In genomic region chr4:133626221-133626620, GRCm38 (mm10) we compare ENCODE assay signal across 10 mouse cellular contexts. TPM values are rescaled to one million over a fixed set of nuclear protein-coding genes. Genes with fewer than 3 reads are reported as not detected.
DNase-seq lines count a peak whose midpoint lies in the region; ATAC-seq lines count a peak whose summit lies in the region.
"Had no signal": no experiment of that assay in that cellular context is flagged by ENCODE, and none has a peak within 500 bp of the region (broad histone marks: within the 10 kb centered on the region; RNA-seq: fewer than 3 reads in every experiment).

No protein-coding gene starts in this region.

- ATAC-seq in hindbrain, embryonic 14.5 days (ENCODE audit: low FRiP score) = no peak
- ATAC-seq in hindbrain, embryonic 16.5 days = no peak
- ATAC-seq in midbrain, embryonic 13.5 days = no peak
- no peak for ATAC-seq in midbrain, embryonic 14.5 days (ENCODE audit: low FRiP score, low TSS enrichment)
- no peak for ATAC-seq in embryonic facial prominence, embryonic 13.5 days (ENCODE audit: insufficient number of reproducible peaks, insufficient read depth, low FRiP score, low TSS enrichment, low read depth)
- no peak for ATAC-seq in liver, embryonic 16.5 days (ENCODE audit: low read depth)

- no peaks in the 10 kb centered on the region for H3K9me3 ChIP-seq in hindbrain, embryonic 14.5 days (ENCODE audit: control insufficient read depth, low read length)
- no peaks in the 10 kb centered on the region for H3K9me3 ChIP-seq in hindbrain, embryonic 16.5 days (ENCODE audit: control insufficient read depth, low read length)
- H3K9me3 ChIP-seq in midbrain, embryonic 13.5 days = no peaks in the 10 kb centered on the region
- no peaks in the 10 kb centered on the region for H3K9me3 ChIP-seq in midbrain, embryonic 14.5 days (ENCODE audit: control insufficient read depth, low read length)
- no peaks in the 10 kb centered on the region for H3K9me3 ChIP-seq in embryonic facial prominence, embryonic 13.5 days
- no peaks in the 10 kb centered on the region for H3K9me3 ChIP-seq in liver, embryonic 16.5 days (replicated peaks; ENCODE audit: control insufficient read depth, low read length)
- H3K9me3 ChIP-seq: embryonic facial prominence, embryonic 12.5 days; stomach, embryonic 15.5 days had no signal

- 32% methylated on average over 5 of the region's 5 CpGs for WGBS in hindbrain, embryonic 14.5 days
- WGBS in hindbrain, embryonic 16.5 days = 35% methylated on average over 5 of the region's 5 CpGs
- 39% methylated on average over 5 of the region's 5 CpGs for WGBS in midbrain, embryonic 13.5 days
- 35% methylated on average over 5 of the region's 5 CpGs for whole genome bisulfite sequencing in midbrain, embryonic 14.5 days
- WGBS in embryonic facial prominence, embryonic 13.5 days = 51% methylated on average over 5 of the region's 5 CpGs
- 41% methylated on average over 5 of the region's 5 CpGs for WGBS in liver, embryonic 16.5 days (ENCODE audit: insufficient replicate concordance)

- H3K4me1 ChIP-seq in hindbrain, embryonic 14.5 days (replicated peaks; ENCODE audit: control insufficient read depth, insufficient read depth, low read length) = peaks cover under 1% of the 10 kb centered on the region; the same call in 1 of the 2 replicates
- peaks cover 8% of the 10 kb centered on the region for H3K4me1 ChIP-seq in hindbrain, embryonic 16.5 days (ENCODE audit: control insufficient read depth, insufficient read depth, low read depth, low read length)
- peaks cover 11% of the 10 kb centered on the region for H3K4me1 ChIP-seq in midbrain, embryonic 13.5 days (replicated peaks)
- no peaks in the 10 kb centered on the region for H3K4me1 ChIP-seq in midbrain, embryonic 14.5 days (ENCODE audit: control insufficient read depth, insufficient read depth, low read length)
- peaks cover 11% of the 10 kb centered on the region for H3K4me1 ChIP-seq in embryonic facial prominence, embryonic 13.5 days
- peaks cover 28% of the 10 kb centered on the region for H3K4me1 ChIP-seq in liver, embryonic 16.5 days (ENCODE audit: control insufficient read depth, low read depth, low read length)

- H3K27me3 ChIP-seq in hindbrain, embryonic 14.5 days (ENCODE audit: control insufficient read depth, insufficient read depth, low read length) = no peaks in the 10 kb centered on the region
- H3K27me3 ChIP-seq in hindbrain, embryonic 16.5 days (replicated peaks; ENCODE audit: control insufficient read depth, insufficient read depth, low read length) = no peaks in the 10 kb centered on the region
- no peaks in the 10 kb centered on the region for H3K27me3 ChIP-seq in midbrain, embryonic 13.5 days
- H3K27me3 ChIP-seq in midbrain, embryonic 14.5 days (ENCODE audit: control insufficient read depth, insufficient read depth, low read length) = no peaks in the 10 kb centered on the region
- H3K27me3 ChIP-seq in embryonic facial prominence, embryonic 13.5 days = no peaks in the 10 kb centered on the region
- no peaks in the 10 kb centered on the region for H3K27me3 ChIP-seq in liver, embryonic 16.5 days (ENCODE audit: control insufficient read depth, insufficient read depth, low read depth, low read length)
- H3K27me3 ChIP-seq: embryonic facial prominence, embryonic 12.5 days; stomach, embryonic 15.5 days had no signal

- H3K27ac ChIP-seq in hindbrain, embryonic 14.5 days = 0 out of 2 replicates have a peak overlapping the region, but pooled peaks have one; percentile 32
- no peak overlapping the region for H3K27ac ChIP-seq in hindbrain, embryonic 16.5 days (ENCODE audit: low read depth, low read length)
- H3K27ac ChIP-seq in midbrain, embryonic 13.5 days = peak overlapping the region; percentile 6; the same call in 1 of the 2 replicates
- H3K27ac ChIP-seq in midbrain, embryonic 14.5 days (replicated peaks; ENCODE audit: low read depth, low read length) = no peak overlapping the region
- H3K27ac ChIP-seq in embryonic facial prominence, embryonic 13.5 days = peak overlapping the region; percentile 48
- H3K27ac ChIP-seq in liver, embryonic 16.5 days (ENCODE audit: low read length) = peak overlapping the region; percentile 43

- no peak overlapping the region for H3K9ac ChIP-seq in hindbrain, embryonic 14.5 days
- H3K9ac ChIP-seq in hindbrain, embryonic 16.5 days (ENCODE audit: low read depth, low read length) = no peak overlapping the region; the same call in 1 of the 2 replicates
- no peak overlapping the region; the same call in 1 of the 2 replicates for H3K9ac ChIP-seq in midbrain, embryonic 13.5 days (replicated peaks)
- H3K9ac ChIP-seq in midbrain, embryonic 14.5 days (replicated peaks; ENCODE audit: low read length) = no peak overlapping the region
- H3K9ac ChIP-seq in embryonic facial prominence, embryonic 13.5 days = 0 out of 2 replicates have a peak overlapping the region, but pooled peaks have one; percentile 16
- H3K9ac ChIP-seq in liver, embryonic 16.5 days (ENCODE audit: low read depth, low read length) = no peak overlapping the region
- H3K9ac ChIP-seq: embryonic facial prominence, embryonic 12.5 days; stomach, embryonic 15.5 days had no signal

- no peak overlapping the region for H3K4me2 ChIP-seq in hindbrain, embryonic 14.5 days (replicated peaks)
- no peak overlapping the region for H3K4me2 ChIP-seq in hindbrain, embryonic 16.5 days (ENCODE audit: low read length)
- H3K4me2 ChIP-seq in midbrain, embryonic 13.5 days (replicated peaks) = no peak overlapping the region
- H3K4me2 ChIP-seq in midbrain, embryonic 14.5 days (ENCODE audit: low read length) = no peak overlapping the region
- H3K4me2 ChIP-seq in embryonic facial prominence, embryonic 13.5 days = no peak overlapping the region
- no peak overlapping the region for H3K4me2 ChIP-seq in liver, embryonic 16.5 days (ENCODE audit: low read depth, low read length)
- H3K4me2 ChIP-seq: embryonic facial prominence, embryonic 12.5 days; stomach, embryonic 15.5 days had no signal

- no peak for DNase-seq in hindbrain, embryonic 14.5 days (ENCODE audit: low spot score)
- no peak for DNase-seq in midbrain, embryonic 14.5 days
- DNase-seq in thymus, postnatal 36 days = no peak
- DNase-seq in embryo, embryonic 10 days (ENCODE audit: low spot score) = no peak

- H3K36me3 ChIP-seq in hindbrain, embryonic 14.5 days (replicated peaks; ENCODE audit: control insufficient read depth, insufficient read depth) = peaks cover 32% of the 10 kb centered on the region
- peaks cover 8% of the 10 kb centered on the region; the same call in 1 of the 2 replicates for H3K36me3 ChIP-seq in hindbrain, embryonic 16.5 days (ENCODE audit: control insufficient read depth, insufficient read depth, low read length)
- peaks cover 40% of the 10 kb centered on the region for H3K36me3 ChIP-seq in midbrain, embryonic 13.5 days
- peaks cover 34% of the 10 kb centered on the region for H3K36me3 ChIP-seq in midbrain, embryonic 14.5 days (ENCODE audit: control insufficient read depth, insufficient read depth, low read length)
- peaks cover 41% of the 10 kb centered on the region for H3K36me3 ChIP-seq in embryonic facial prominence, embryonic 13.5 days
- H3K36me3 ChIP-seq in liver, embryonic 16.5 days (ENCODE audit: control insufficient read depth, insufficient read depth) = no peaks in the 10 kb centered on the region

- H3K4me3 ChIP-seq in hindbrain, embryonic 14.5 days (replicated peaks; ENCODE audit: low read length) = no peak overlapping the region
- no peak overlapping the region for H3K4me3 ChIP-seq in hindbrain, embryonic 16.5 days (ENCODE audit: low read length)
- H3K4me3 ChIP-seq in midbrain, embryonic 13.5 days (replicated peaks) = no peak overlapping the region
- no peak overlapping the region for H3K4me3 ChIP-seq in midbrain, embryonic 14.5 days (replicated peaks; ENCODE audit: low read depth, low read length)
- H3K4me3 ChIP-seq in embryonic facial prominence, embryonic 13.5 days = no peak overlapping the region
- H3K4me3 ChIP-seq in liver, embryonic 16.5 days (ENCODE audit: low read depth, low read length) = no peak overlapping the region
- H3K4me3 ChIP-seq: embryonic facial prominence, embryonic 12.5 days; stomach, embryonic 15.5 days had no signal

RNA-seq across cellular contexts. Expression of gene Zdhhc18, which starts 23.7 kb away (rescaled TPM):
- 3.0 and 3.9 TPM in 2 replicates for polyA plus RNA-seq in hindbrain, embryonic 14.5 days (2014; fragmentation: Nextera tagmentation; extraction: Ambion mirVana)
- 3.6 and 3.7 TPM in 2 replicates for polyA plus RNA-seq in hindbrain, embryonic 16.5 days (2015; fragmentation: Nextera tagmentation; extraction: Ambion mirVana)
- polyA plus RNA-seq in midbrain, embryonic 13.5 days (2015; fragmentation: Nextera tagmentation; extraction: Ambion mirVana) = 3.5 and 4.1 TPM in 2 replicates
- 3.8 and 5.8 TPM in 2 replicates for polyA plus RNA-seq in midbrain, embryonic 14.5 days (2014; fragmentation: Nextera tagmentation; extraction: Ambion mirVana)
- polyA plus RNA-seq in embryonic facial prominence, embryonic 13.5 days (2015; fragmentation: Nextera tagmentation; extraction: Ambion mirVana) = 3.9 and 4.2 TPM in 2 replicates
- polyA plus RNA-seq in liver, embryonic 16.5 days (2015; fragmentation: Nextera tagmentation; extraction: Ambion mirVana) = 0.79 and 1.1 TPM in 2 replicates

RNA-seq across cellular contexts. Expression of gene Sfn, which starts 24.3 kb away (rescaled TPM):
- polyA plus RNA-seq in hindbrain, embryonic 14.5 days (2014; fragmentation: Nextera tagmentation; extraction: Ambion mirVana) = 2.7 and 3.9 TPM in 2 replicates
- polyA plus RNA-seq in hindbrain, embryonic 16.5 days (2015; fragmentation: Nextera tagmentation; extraction: Ambion mirVana) = 2.1 and 2.2 TPM in 2 replicates
- 0.89 and 1.2 TPM in 2 replicates for polyA plus RNA-seq in midbrain, embryonic 13.5 days (2015; fragmentation: Nextera tagmentation; extraction: Ambion mirVana)
- 0.88 and 1.3 TPM in 2 replicates for polyA plus RNA-seq in midbrain, embryonic 14.5 days (2014; fragmentation: Nextera tagmentation; extraction: Ambion mirVana)
- polyA plus RNA-seq in embryonic facial prominence, embryonic 13.5 days (2015; fragmentation: Nextera tagmentation; extraction: Ambion mirVana) = 130 and 142 TPM in 2 replicates
- 0.27 and 0.61 TPM in 2 replicates for polyA plus RNA-seq in liver, embryonic 16.5 days (2015; fragmentation: Nextera tagmentation; extraction: Ambion mirVana)

RNA-seq across cellular contexts. Expression of gene Gpn2, which starts 42.1 kb away (rescaled TPM):
- 19.7 and 20.4 TPM in 2 replicates for polyA plus RNA-seq in hindbrain, embryonic 14.5 days (2014; fragmentation: Nextera tagmentation; extraction: Ambion mirVana)
- 16.6 and 16.9 TPM in 2 replicates for polyA plus RNA-seq in hindbrain, embryonic 16.5 days (2015; fragmentation: Nextera tagmentation; extraction: Ambion mirVana)
- polyA plus RNA-seq in midbrain, embryonic 13.5 days (2015; fragmentation: Nextera tagmentation; extraction: Ambion mirVana) = 20.6 and 23.5 TPM in 2 replicates
- polyA plus RNA-seq in midbrain, embryonic 14.5 days (2014; fragmentation: Nextera tagmentation; extraction: Ambion mirVana) = 20.3 and 21.4 TPM in 2 replicates
- polyA plus RNA-seq in embryonic facial prominence, embryonic 13.5 days (2015; fragmentation: Nextera tagmentation; extraction: Ambion mirVana) = 16.4 and 21.2 TPM in 2 replicates
- polyA plus RNA-seq in liver, embryonic 16.5 days (2015; fragmentation: Nextera tagmentation; extraction: Ambion mirVana) = 6.5 and 8.6 TPM in 2 replicates

RNA-seq across cellular contexts. Expression of gene Pigv, which starts 46.2 kb away (rescaled TPM):
- 9.9 and 10.1 TPM in 2 replicates for polyA plus RNA-seq in hindbrain, embryonic 14.5 days (2014; fragmentation: Nextera tagmentation; extraction: Ambion mirVana)
- 14.1 and 15.9 TPM in 2 replicates for polyA plus RNA-seq in hindbrain, embryonic 16.5 days (2015; fragmentation: Nextera tagmentation; extraction: Ambion mirVana)
- polyA plus RNA-seq in midbrain, embryonic 13.5 days (2015; fragmentation: Nextera tagmentation; extraction: Ambion mirVana) = 13.7 and 16.0 TPM in 2 replicates
- polyA plus RNA-seq in midbrain, embryonic 14.5 days (2014; fragmentation: Nextera tagmentation; extraction: Ambion mirVana) = 9.4 and 10.8 TPM in 2 replicates
- polyA plus RNA-seq in embryonic facial prominence, embryonic 13.5 days (2015; fragmentation: Nextera tagmentation; extraction: Ambion mirVana) = 17.1 and 17.4 TPM in 2 replicates
- polyA plus RNA-seq in liver, embryonic 16.5 days (2015; fragmentation: Nextera tagmentation; extraction: Ambion mirVana) = 6.0 and 6.7 TPM in 2 replicates

RNA-seq across cellular contexts. Expression of gene Gpatch3, which starts 51.7 kb away (rescaled TPM):
- polyA plus RNA-seq in hindbrain, embryonic 14.5 days (2014; fragmentation: Nextera tagmentation; extraction: Ambion mirVana) = 6.2 and 7.5 TPM in 2 replicates
- 5.9 and 7.6 TPM in 2 replicates for polyA plus RNA-seq in hindbrain, embryonic 16.5 days (2015; fragmentation: Nextera tagmentation; extraction: Ambion mirVana)
- polyA plus RNA-seq in midbrain, embryonic 13.5 days (2015; fragmentation: Nextera tagmentation; extraction: Ambion mirVana) = 7.6 and 7.8 TPM in 2 replicates
- 6.4 and 7.3 TPM in 2 replicates for polyA plus RNA-seq in midbrain, embryonic 14.5 days (2014; fragmentation: Nextera tagmentation; extraction: Ambion mirVana)
- polyA plus RNA-seq in embryonic facial prominence, embryonic 13.5 days (2015; fragmentation: Nextera tagmentation; extraction: Ambion mirVana) = 9.5 and 9.9 TPM in 2 replicates
- 2.9 and 3.2 TPM in 2 replicates for polyA plus RNA-seq in liver, embryonic 16.5 days (2015; fragmentation: Nextera tagmentation; extraction: Ambion mirVana)

Comparison
In these comparisons a context has a peak if more than half of its experiments do, and no peak if none do; other contexts are left out.
1. H3K27ac ChIP-seq: peak in hindbrain, embryonic 14.5 days (single experiment), midbrain, embryonic 13.5 days (single experiment), embryonic facial prominence, embryonic 13.5 days (single experiment) and liver, embryonic 16.5 days (single experiment); none in hindbrain, embryonic 16.5 days (single experiment) and midbrain, embryonic 14.5 days (single experiment).
2. RNA of gene Sfn, which starts 24.3 kb away (polyA plus RNA-seq): 130 to 142 TPM in embryonic facial prominence, embryonic 13.5 days; 2.7 to 3.9 TPM in hindbrain, embryonic 14.5 days, 2.1 to 2.2 TPM in hindbrain, embryonic 16.5 days, 0.88 to 1.3 TPM in midbrain, embryonic 14.5 days, 0.89 to 1.2 TPM in midbrain, embryonic 13.5 days and 0.27 to 0.61 TPM in liver, embryonic 16.5 days; every median in the first group is over 10 times any median in the second.